In the genomic region with DNA sequence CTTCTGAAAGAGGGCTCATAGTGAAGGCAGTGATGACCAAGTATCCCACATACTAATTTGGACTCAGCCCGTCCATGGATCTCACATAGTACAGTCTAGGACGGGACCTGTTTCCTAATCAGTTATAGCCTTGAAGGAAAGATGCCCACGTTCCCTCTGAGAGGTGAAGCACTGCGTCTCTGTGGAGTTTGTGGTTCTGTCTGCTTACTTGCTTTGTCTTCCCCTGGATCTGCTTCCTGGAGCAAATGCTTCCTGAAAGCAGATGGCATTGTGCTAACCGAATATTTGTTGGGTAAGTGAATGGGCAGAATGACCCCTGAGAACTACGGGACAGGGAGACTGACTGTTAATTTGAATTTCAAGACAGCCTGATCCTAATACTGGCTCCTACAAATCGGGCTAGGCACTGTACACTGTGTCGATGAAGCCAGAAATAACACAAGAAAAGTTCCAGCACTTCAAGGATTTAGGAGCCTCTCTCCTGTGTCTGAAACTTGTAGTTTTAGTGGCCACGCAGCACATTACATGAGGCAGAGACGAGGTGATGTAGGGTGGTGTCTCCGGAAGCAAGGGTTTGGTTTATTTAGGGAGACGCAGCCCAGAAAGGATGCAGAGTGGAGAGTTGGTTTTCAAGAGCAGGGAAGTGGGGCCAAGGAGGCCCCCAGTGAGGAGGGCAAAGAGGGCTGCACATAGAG, we compare ENCODE assay signal across 8 mouse cellular contexts. TPM values are rescaled to one million over a fixed set of nuclear protein-coding genes. Genes with fewer than 3 reads are reported as not detected.
DNase-seq lines count a peak whose midpoint lies in the region; ATAC-seq and TF ChIP-seq lines count a peak whose summit lies in the region.

No protein-coding gene starts in this region.

- TF ChIP-seq POLR2A in myocyte (IDR thresholded peaks at IDR 0.05; ENCODE audit: insufficient read length, low read depth), result no peak

- H3K4me2 ChIP-seq in embryonic facial prominence, embryonic 14.5 days (ENCODE audit: low read depth, low read length), result peak overlapping the region; percentile 71
- peak overlapping the region; percentile 96 for H3K4me2 ChIP-seq in intestine, postnatal 0 days (replicated peaks; ENCODE audit: low read depth)
- H3K4me2 ChIP-seq in myocyte (ENCODE audit: low read depth), result peak overlapping the region; percentile 91

- H3K9ac ChIP-seq in embryonic facial prominence, embryonic 14.5 days (ENCODE audit: low read depth, low read length), result peak overlapping the region; percentile 92
- peak overlapping the region; percentile 91 for H3K9ac ChIP-seq in intestine, postnatal 0 days (ENCODE audit: low read depth, low read length)

- no peaks in the 10 kb centered on the region for H3K27me3 ChIP-seq in embryonic facial prominence, embryonic 14.5 days (replicated peaks; ENCODE audit: control insufficient read depth, insufficient read depth, low read length)
- H3K27me3 ChIP-seq in intestine, postnatal 0 days (replicated peaks; ENCODE audit: control insufficient read depth, insufficient read depth, low read length), result no peaks in the 10 kb centered on the region
- no peaks in the 10 kb centered on the region for H3K27me3 ChIP-seq in myocyte (ENCODE audit: control insufficient read depth, insufficient read depth, insufficient read length)

- H3K9me3 ChIP-seq in embryonic facial prominence, embryonic 14.5 days (ENCODE audit: control insufficient read depth, low read length), result no peaks in the 10 kb centered on the region
- no peaks in the 10 kb centered on the region for H3K9me3 ChIP-seq in intestine, postnatal 0 days (ENCODE audit: control insufficient read depth)

- no peak for DNase-seq in frontal cortex, postnatal 10 days (ENCODE audit: low spot score in 2 of 2)
- peak; percentile 17 for DNase-seq in CD4-positive helper T cell, adult 2 months (ENCODE audit: low read depth, low spot score)
- DNase-seq in embryonic facial prominence, embryonic 14.5 days (ENCODE audit: low spot score), result no peak
- DNase-seq in frontal cortex, postnatal 36 days (ENCODE audit: low spot score in 2 of 2), result no peak
- no peak for DNase-seq in frontal cortex, postnatal 14 days (ENCODE audit: low spot score in 2 of 2)

- H3K36me3 ChIP-seq in embryonic facial prominence, embryonic 14.5 days (ENCODE audit: control insufficient read depth, insufficient read depth, low read length), result peaks cover 13% of the 10 kb centered on the region; the same call in 1 of the 2 replicates
- H3K36me3 ChIP-seq in intestine, postnatal 0 days (ENCODE audit: control insufficient read depth, insufficient read depth), result 0 out of 2 replicates have a peak, but pooled peaks cover 1% of the 10 kb centered on the region
- H3K36me3 ChIP-seq in myocyte (ENCODE audit: control insufficient read depth, insufficient read depth), result peaks cover 7% of the 10 kb centered on the region

- TF ChIP-seq CTCF in intestine, postnatal 0 days (IDR thresholded peaks at IDR 0.05; ENCODE audit: low read depth), result no peak

- H3K4me1 ChIP-seq in embryonic facial prominence, embryonic 14.5 days (ENCODE audit: control insufficient read depth, insufficient read depth, low read length), result peaks cover 13% of the 10 kb centered on the region
- no peaks in the 10 kb centered on the region for H3K4me1 ChIP-seq in intestine, postnatal 0 days (replicated peaks; ENCODE audit: control insufficient read depth, insufficient read depth, low read length)

- 28% methylated on average over 12 of the region's 12 CpGs for WGBS in embryonic facial prominence, embryonic 14.5 days
- WGBS in intestine, postnatal 0 days, result 21% methylated on average over 12 of the region's 12 CpGs

- H3K79me2 ChIP-seq in myocyte (ENCODE audit: control insufficient read depth, insufficient read depth), result no peaks in the 10 kb centered on the region

- H3ac ChIP-seq in myocyte (ENCODE audit: control insufficient read depth, insufficient read length), result peak overlapping the region; percentile 77

- H3K27ac ChIP-seq in embryonic facial prominence, embryonic 14.5 days (replicated peaks; ENCODE audit: low read depth, low read length), result peak overlapping the region; percentile 96
- peak overlapping the region; percentile 78; the same call in 1 of the 2 replicates for H3K27ac ChIP-seq in intestine, postnatal 0 days (ENCODE audit: low read depth, low read length)

- 0 out of 2 replicates have a peak, but pooled peaks have one; percentile 6 for ATAC-seq in frontal cortex, adult (ENCODE audit: low TSS enrichment)
- no peak for ATAC-seq in embryonic facial prominence, embryonic 14.5 days (ENCODE audit: low read depth)
- no peak for ATAC-seq in intestine, postnatal 0 days

- peak overlapping the region; percentile 82 for H3K4me3 ChIP-seq in embryonic facial prominence, embryonic 14.5 days (ENCODE audit: low read depth, low read length)
- H3K4me3 ChIP-seq in intestine, postnatal 0 days (ENCODE audit: low read depth, low read length), result peak overlapping the region; percentile 87
- peak overlapping the region; percentile 70 for H3K4me3 ChIP-seq in myocyte

TF ChIP-seq in myocyte, 11 proteins besides CTCF, POLR2A, EP300 and RAD21:
- TF ChIP-seq MYOD1 (IDR thresholded peaks at IDR 0.05; ENCODE audit: control insufficient read depth in 1 of 3, insufficient read length in 2 of 3, low read depth in 2 of 3) (no peak), CEBPB (IDR thresholded peaks at IDR 0.05; ENCODE audit: insufficient read depth, poor library complexity, severe bottlenecking) (no peak), MYOG (IDR thresholded peaks at IDR 0.05; ENCODE audit: control insufficient read depth in 1 of 3, insufficient read depth in 1 of 3, insufficient read length in 2 of 3, low read depth in 2 of 3) (no peak), TCF3 (IDR thresholded peaks at IDR 0.05; ENCODE audit: insufficient read length, low read depth) (no peak), SRF (IDR thresholded peaks at IDR 0.05; ENCODE audit: control insufficient read depth, insufficient read length, low read depth) (no peak), TCF12 (IDR thresholded peaks at IDR 0.05; ENCODE audit: insufficient read depth, poor library complexity, severe bottlenecking) (no peak), POLR2AphosphoS2 (IDR thresholded peaks at IDR 0.05; ENCODE audit: insufficient read length, low read depth) (no peak)

RNA-seq across cellular contexts. Expression of gene Ntan1, which starts 1.3 kb away (rescaled TPM):
- polyA plus RNA-seq in embryonic facial prominence, embryonic 14.5 days (2014; fragmentation: Nextera tagmentation; extraction: Ambion mirVana), result 176 and 178 TPM in 2 replicates
- polyA plus RNA-seq in intestine, postnatal 0 days (2015; fragmentation: Nextera tagmentation; extraction: Ambion mirVana), result 115 and 119 TPM in 2 replicates
- 28.8 TPM for polyA plus RNA-seq in myocyte (2012; fragmentation: generic; extraction: Trizol)

RNA-seq across cellular contexts. Expression of gene Rrn3, which starts 39.4 kb away (rescaled TPM):
- polyA plus RNA-seq in embryonic facial prominence, embryonic 14.5 days (2014; fragmentation: Nextera tagmentation; extraction: Ambion mirVana), result 43.3 and 46.9 TPM in 2 replicates
- 22.6 and 24.2 TPM in 2 replicates for polyA plus RNA-seq in intestine, postnatal 0 days (2015; fragmentation: Nextera tagmentation; extraction: Ambion mirVana)
- polyA plus RNA-seq in myocyte (2012; fragmentation: generic; extraction: Trizol), result 40.6 TPM
